Mouse (Mus musculus): ENCODE data around the gene Lpin1.

Lpin1 gene

GRCm38 (mm10) chr12:16528650-16529049 is 82.1 kb downstream of the Lpin1 start:
- no peak for DNase-seq (ENCODE audit: low spot score)

- no peak for DNase-seq (ENCODE audit: low spot score)
Observed at GRCm38 (mm10) chr12:16527941-16528340, 82.8 kb downstream of the Lpin1 start.

- no peak for DNase-seq (ENCODE audit: low spot score)
Observed at GRCm38 (mm10) chr12:16526862-16527261, 83.9 kb downstream of the Lpin1 start.

- no peak for DNase-seq (ENCODE audit: low spot score)
Observed at GRCm38 (mm10) chr12:16526134-16526533, 84.6 kb downstream of the Lpin1 start.

GRCm38 (mm10) chr12:16515183-16515582 is 95.6 kb downstream of the Lpin1 start:
- DNase-seq (ENCODE audit: low spot score), result no peak

GRCm38 (mm10) chr12:16512991-16513390 is 97.8 kb downstream of the Lpin1 start:
- DNase-seq (ENCODE audit: low spot score), result no peak

- DNase-seq (ENCODE audit: low spot score), result peak; percentile 67
Observed at GRCm38 (mm10) chr12:16509122-16509752, 101.5 kb downstream of the Lpin1 start.

GRCm38 (mm10) chr12:16506796-16507790 is 103.7 kb downstream of the Lpin1 start:
- no peak for DNase-seq (ENCODE audit: low spot score)

GRCm38 (mm10) chr12:16504244-16504643 is 106.5 kb downstream of the Lpin1 start:
- no peak for DNase-seq (ENCODE audit: low spot score)

GRCm38 (mm10) chr12:16497960-16498359 is 112.8 kb downstream of the Lpin1 start:
- peak; percentile 16 for DNase-seq (ENCODE audit: low spot score)

- DNase-seq (ENCODE audit: low spot score), result no peak
Observed at GRCm38 (mm10) chr12:16492713-16493112, 118.1 kb downstream of the Lpin1 start.

GRCm38 (mm10) chr12:16488899-16489298 is 121.9 kb downstream of the Lpin1 start:
- DNase-seq (ENCODE audit: low spot score), result no peak

GRCm38 (mm10) chr12:16487453-16487852 is 123.3 kb downstream of the Lpin1 start:
- DNase-seq (ENCODE audit: low spot score), result no peak
